Mouse (Mus musculus): ENCODE measurements at regions not wholly inside any gene's neighbourhood (a gene's known extent, or its start where the extent isn't known, plus 50 kb on each side); places are given as distances from the start of the nearest gene placed in this dataset.
"Not testable (repeated sequence)": the region's sequence is repeated elsewhere in the genome, so short reads cannot be mapped to it uniquely, and the experiment has no call there.

GRCm38 (mm10) chr13:97360551-97360950 is 119.6 kb downstream of the Enc1 start:
- no peak for DNase-seq (ENCODE audit: extremely low spot score, low spot score)

GRCm38 (mm10) chr13:97358781-97359305 is 117.9 kb downstream of the Enc1 start:
- no peak for DNase-seq (ENCODE audit: extremely low spot score, low spot score)

GRCm38 (mm10) chr13:97358261-97358660 is 117.4 kb downstream of the Enc1 start:
- DNase-seq (ENCODE audit: extremely low spot score, low spot score) = no peak

- DNase-seq (ENCODE audit: extremely low spot score, low spot score) = no peak
These were observed 116.3 kb downstream of the Enc1 start for GRCm38 (mm10) chr13:97356923-97357807.

GRCm38 (mm10) chr13:97355411-97355810 is 114.5 kb downstream of the Enc1 start:
- DNase-seq (ENCODE audit: extremely low spot score, low spot score) = not testable (repeated sequence)

- no peak for DNase-seq (ENCODE audit: extremely low spot score, low spot score)
These were observed 106.8 kb downstream of the Enc1 start for GRCm38 (mm10) chr13:97347696-97348095.

GRCm38 (mm10) chr13:97341218-97341889 is 100.4 kb downstream of the Enc1 start:
- no peak for DNase-seq (ENCODE audit: extremely low spot score, low spot score)

GRCm38 (mm10) chr13:97337954-97338353 is 97.0 kb downstream of the Enc1 start:
- no peak for DNase-seq (ENCODE audit: extremely low spot score, low spot score)

GRCm38 (mm10) chr13:97337296-97337731 is 96.4 kb downstream of the Enc1 start:
- no peak for DNase-seq (ENCODE audit: extremely low spot score, low spot score)

GRCm38 (mm10) chr13:97333801-97334534 is 93.1 kb downstream of the Enc1 start:
- DNase-seq (ENCODE audit: extremely low spot score, low spot score) = no peak

GRCm38 (mm10) chr13:97331072-97331471 is 90.2 kb downstream of the Enc1 start:
- no peak for DNase-seq (ENCODE audit: extremely low spot score, low spot score)

GRCm38 (mm10) chr13:97321307-97321706 is 80.4 kb downstream of the Enc1 start:
- not testable (repeated sequence) for DNase-seq (ENCODE audit: extremely low spot score, low spot score)

GRCm38 (mm10) chr13:97320756-97321155 is 79.9 kb downstream of the Enc1 start:
- no peak for DNase-seq (ENCODE audit: extremely low spot score, low spot score)

- DNase-seq (ENCODE audit: extremely low spot score, low spot score) = no peak
These were observed 79.4 kb downstream of the Enc1 start for GRCm38 (mm10) chr13:97320298-97320697.

GRCm38 (mm10) chr13:97317633-97318032 is 76.7 kb downstream of the Enc1 start:
- DNase-seq (ENCODE audit: extremely low spot score, low spot score) = peak; percentile 39

- no peak for DNase-seq (ENCODE audit: extremely low spot score, low spot score)
These were observed 71.8 kb downstream of the Enc1 start for GRCm38 (mm10) chr13:97312420-97313370.

GRCm38 (mm10) chr13:97311340-97311739 is 70.4 kb downstream of the Enc1 start:
- DNase-seq (ENCODE audit: extremely low spot score, low spot score) = no peak

GRCm38 (mm10) chr13:97310855-97311189 is 69.9 kb downstream of the Enc1 start:
- no peak for DNase-seq (ENCODE audit: extremely low spot score, low spot score)

- no peak for DNase-seq (ENCODE audit: extremely low spot score, low spot score)
These were observed 69.4 kb downstream of the Enc1 start for GRCm38 (mm10) chr13:97310186-97310854.

- no peak for DNase-seq (ENCODE audit: extremely low spot score, low spot score)
These were observed 68.5 kb downstream of the Enc1 start for GRCm38 (mm10) chr13:97309411-97309810.

Data from neural tube, embryonic 10.5 days (tissue).